Mouse (Mus musculus) CD8-positive naive resting alpha-beta T cell, adult 2 months (primary cell): Measurements from ENCODE around the gene Recql5.

Experiments
- DNase-seq, 2 experiments: peaks; one replicate each; pipeline ENCODE4 v3.0.0; 2022; ENCODE audit warnings: low read depth in 2 of 2, low spot score in 2 of 2

The Recql5 gene

DNA sequence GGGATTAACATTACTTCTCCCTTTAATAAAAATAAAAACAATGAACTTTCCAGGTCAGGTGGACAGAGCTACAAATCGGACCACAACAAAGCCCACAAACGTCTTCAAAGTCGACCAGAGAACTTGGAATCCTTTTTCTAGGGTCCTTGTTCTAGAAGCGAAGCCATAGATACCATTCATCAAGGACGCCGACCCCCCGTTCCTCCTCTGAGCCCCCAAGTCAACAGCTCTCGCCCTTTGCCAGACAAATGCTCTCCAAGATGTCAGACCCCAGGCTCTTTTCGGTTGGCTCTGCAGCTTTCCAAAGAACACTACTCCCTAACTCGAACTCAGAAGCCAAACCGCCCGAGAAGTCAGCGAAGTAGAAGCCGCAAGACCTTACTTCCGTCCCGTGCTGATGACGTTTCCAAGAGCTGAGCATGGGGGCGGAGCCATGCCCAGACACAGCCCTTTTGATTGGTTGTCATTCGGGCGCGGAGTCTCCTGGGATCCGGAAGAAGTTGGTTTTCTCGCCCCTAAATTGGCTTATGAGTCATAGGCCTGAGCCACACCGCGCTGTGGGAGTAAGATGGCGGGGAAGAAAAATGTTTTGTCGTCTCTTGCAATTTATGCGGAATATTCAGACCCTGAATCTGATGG lies at the start of gene Recql5, which contains the start of gene Sap30bp:
Gene Recql5 (minus strand): TSS at position 370 of the 639 bp plus-strand sequence.
Gene Sap30bp (plus strand): TSS at position 175 of the 639 bp plus-strand sequence.
- peak; percentile 94 to 97 for DNase-seq

DNA sequence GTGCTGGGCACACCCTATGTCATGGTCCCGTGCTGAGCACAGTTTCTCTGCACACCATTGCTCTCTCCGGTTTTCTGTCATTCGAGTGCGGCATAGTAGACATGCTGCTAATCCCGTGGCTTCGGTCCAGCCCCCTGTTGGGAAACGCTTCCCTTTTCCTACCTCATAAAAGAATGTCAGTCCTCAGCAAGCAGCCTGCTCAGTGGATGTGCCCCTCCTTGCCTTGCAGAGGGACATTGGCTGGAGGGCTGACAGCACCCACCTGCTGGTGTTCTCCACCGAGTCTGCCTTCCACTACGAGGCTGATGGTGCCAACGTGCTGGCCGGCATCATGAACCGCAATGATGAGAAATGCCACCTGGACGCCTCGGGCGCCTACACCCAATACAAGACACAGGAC lies 49.2 kb upstream of the Recql5 start:
- DNase-seq = no peak

DNA sequence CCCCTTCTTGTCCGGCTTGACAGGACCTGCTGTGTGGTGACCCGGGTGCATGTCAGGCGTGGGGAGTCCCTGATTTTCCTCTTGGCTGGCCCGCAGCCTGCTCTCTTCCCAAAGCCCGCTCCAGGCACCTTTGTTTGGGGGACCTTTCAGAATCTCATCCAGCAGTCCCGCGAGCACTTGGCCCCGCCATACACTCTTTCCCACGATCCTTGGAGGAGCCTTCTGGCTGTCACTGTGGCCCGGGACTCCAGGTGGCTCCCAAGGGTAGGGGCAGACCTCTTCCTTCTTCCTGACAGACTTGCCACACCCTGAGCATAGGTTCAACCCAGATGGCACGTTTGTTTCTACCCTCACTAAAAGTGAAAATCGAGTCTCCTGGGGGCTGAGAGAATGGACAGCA lies 42.3 kb upstream of the Recql5 start:
- no peak for DNase-seq

DNA sequence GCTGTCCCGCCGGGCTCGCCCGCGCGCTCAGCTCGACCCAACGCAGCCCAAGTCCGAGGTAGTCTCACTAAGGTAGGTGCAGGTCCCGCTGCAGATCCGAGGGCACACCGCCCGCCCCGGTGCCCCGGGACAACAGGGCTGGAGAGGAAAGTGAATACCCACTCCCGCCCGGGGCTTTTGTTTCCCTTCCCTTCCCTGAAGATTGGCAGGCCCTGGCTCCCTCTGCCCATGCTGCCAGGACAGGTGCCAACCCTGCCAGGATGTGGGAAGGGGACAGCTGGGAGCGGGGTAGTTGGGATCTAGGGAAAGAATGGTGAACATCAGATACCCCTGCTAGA lies 41.8 kb upstream of the Recql5 start:
- no peak for DNase-seq

DNA sequence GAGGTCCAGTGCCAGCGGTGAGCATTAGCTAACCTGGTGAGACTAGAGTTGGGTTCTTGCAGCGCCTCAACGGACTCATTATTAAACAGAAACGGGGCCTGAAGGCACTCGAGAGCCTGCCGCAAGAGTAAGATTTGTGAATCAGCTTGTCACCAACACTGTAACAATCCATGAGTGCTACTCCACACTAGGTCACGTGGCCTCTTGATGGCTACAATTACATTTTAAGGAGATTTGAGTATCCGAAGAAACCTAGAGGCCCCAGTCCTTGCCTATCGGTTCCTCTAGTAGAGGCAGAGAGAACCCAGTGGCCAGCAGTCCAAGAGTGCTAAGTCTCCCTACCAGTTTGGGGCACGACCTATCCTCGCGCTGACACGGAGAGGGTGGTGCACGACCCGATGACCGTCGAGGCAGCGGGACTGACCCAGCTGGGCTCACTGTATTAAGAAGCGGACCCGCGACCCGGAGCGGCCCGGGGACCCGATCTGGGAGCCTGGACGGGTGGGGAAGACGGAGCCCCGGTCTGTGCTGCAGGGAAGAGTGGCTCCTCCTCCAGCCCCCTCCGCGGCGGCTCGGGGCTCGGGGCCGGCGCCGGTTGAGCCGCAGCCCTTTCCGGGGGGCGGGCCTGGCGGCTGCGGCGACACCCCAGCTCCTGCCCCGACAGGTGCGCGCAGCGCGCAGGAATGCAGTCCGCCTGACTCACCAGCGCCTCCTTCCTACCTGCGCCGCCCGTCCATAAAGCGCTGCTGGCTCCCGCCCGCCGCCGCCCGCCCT lies 41.2 kb upstream of the Recql5 start, which contains the start of gene Itgb4:
Gene Itgb4 (plus strand): TSS at position 401 of the 774 bp plus-strand sequence.
- peak; percentile 31 to 32 for DNase-seq

DNA sequence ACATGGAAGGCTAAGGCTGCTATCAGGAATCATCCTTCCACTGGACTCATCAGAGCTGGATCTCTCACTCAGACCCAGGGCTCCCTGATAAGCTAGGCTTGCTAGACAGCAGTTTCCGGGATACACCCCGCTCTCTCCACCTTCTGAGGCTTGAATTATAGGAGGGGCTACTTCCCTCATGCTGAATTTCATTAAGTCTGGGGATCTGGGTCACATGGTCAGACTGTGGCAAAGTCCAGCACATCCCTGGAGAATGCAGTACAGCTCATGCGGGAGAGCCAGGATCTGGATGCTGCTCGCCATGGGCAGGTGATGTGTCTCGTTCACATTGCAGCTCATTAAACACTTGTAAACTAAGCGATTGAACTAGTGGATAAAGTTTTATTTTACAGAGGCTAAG lies 37.7 kb upstream of the Recql5 start:
- no peak for DNase-seq

DNA sequence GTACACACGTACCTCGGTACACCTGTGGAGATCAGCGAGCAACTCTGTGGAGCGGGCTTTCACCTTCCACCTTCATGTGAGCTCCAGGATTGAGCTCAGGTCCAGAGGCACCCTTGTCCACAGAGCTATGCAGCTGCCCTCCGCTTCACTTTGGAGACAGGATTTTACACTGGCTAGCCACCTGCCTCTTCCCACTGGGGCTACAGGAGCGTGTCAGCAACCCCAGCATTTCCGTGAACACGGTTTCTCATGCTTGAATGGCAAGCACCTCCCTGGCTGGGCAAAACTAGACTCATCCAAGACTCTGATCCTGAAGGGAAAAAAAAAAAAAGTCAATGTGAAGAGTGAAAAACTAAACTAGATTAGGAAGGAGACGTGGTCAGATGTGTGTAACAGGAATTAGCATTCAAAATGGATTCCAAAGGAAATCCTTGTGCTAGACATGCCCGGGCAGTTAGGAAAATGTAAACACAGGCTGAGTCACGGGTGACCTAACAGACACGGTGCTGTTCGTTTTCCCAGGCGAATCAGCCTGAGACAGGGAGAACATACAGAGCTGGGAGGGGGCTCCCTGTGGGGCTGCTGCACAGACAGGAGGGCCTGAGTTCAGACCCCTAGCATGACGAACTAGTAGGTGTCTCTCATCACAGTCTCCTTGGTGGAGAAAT lies 36.9 kb upstream of the Recql5 start:
- no peak for DNase-seq

DNA sequence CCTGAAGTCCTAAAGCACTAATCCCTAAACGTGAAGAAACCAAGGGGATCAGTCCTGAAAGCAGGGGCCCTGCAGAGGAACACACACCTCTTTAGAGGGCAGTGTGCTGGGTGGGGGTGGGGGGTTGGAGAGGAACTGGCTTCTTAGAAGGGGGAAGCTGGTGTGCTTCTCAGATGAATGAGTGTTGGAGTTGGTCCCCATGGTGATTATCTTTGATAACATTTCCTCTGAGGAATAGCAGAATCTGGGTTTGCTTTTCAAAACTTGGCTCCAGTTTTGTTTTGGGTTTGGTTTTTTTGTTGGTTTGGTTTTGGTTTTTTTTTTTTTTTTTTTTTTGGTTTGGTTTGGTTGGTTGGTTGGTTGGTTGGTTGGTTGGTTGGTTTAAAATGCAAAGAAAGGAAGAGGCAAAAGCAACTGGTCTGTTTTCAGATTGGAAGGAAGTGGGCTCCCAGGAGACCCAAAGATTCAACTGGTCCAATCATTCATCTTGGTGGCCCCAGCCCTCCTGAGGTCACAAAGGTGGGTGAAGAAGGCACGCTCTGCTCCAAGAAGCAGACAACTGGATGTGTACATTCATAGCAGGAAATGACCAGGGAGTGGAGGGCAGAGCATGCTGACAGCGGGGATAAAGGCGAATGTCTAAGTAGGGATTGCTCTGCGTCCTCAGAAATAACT lies 35.6 kb upstream of the Recql5 start:
- DNase-seq = no peak

DNA sequence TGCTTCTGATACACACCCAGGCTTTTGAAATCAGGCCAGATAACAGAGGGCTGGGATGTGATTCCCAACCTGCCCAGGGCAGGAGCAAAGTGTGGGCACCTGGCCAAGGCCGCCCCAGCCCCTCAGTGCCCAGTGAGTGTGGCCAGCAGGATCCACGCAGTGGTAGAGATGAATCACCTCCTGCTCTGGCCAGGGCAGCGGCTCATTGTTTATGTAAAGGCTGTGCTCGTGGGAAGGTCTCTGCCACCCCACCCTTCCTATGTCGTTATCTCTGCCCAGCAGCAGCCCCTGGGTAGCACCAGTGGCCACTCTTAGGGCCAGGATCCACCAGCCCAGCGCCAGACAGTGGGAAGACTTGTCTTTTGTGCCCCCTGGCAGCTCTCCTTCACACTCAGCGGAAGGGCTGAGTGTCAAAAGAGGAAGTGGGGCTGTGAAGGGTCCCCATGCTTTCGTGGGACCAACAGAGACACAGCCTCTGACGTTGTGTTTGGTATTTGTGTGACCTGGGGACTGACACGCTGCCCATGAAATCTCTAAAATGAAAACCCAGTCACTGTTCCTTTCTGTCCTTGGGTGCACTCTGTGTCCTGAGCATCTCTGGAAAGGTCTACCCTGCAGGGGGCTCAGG lies 31.8 kb upstream of the Recql5 start:
- DNase-seq = no peak

DNA sequence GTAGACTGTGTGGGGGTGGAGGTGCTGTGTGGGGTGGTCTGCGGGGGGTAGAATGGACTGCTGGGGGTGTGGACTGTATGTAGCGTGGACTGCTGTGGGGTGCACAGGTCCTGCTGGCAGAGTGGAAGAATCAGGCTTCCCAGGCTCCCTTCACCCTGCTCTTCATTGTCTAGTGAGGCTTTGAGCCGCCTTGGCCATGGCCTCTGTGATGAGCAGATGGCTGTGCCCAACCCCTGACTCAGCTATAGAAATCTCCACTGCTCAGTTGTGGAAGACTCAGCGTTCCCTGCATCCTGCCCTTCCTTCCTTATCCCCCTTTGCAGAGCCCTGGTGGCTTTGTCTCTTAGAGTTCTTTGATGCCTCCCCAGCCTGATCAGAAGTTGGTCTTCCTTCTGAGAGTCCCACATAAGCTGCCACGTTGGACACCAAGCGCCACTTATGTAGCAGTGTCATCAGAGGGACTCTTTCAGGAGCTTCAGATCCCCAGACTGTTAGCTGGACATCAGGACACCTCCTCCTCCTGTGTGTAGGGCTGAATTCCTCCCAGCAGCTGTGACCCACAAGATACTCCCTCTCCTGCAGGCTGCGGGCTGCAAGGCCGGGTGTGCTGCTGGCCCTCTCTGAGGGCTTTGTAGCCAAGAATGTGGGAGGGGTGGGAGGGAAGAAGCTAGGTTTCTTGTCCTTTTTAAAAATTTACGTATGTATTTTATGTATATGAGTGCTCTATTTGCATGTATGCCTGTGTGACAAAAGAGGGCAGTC lies 29.6 kb upstream of the Recql5 start:
- no peak for DNase-seq

DNA sequence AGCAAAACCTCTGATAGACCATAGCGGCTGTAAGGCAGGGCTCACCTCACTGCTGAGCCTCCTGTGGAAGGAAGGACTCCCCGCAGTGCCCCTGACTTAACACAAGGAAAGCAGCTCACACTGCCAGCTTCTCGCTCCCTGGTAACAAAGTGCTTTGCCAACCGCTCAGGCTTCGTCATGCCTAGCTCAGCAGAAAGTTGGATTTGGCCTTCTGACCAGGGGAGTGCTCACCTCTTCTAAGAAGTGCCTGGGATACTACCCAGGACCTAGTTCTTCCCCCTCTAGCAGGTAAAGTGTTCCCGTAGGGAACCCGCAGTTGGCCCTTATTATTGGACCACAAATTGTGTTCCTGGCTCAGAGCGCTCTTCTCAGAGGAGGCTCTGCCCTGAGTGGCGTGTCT lies 25.7 kb upstream of the Recql5 start:
- no peak for DNase-seq

DNA sequence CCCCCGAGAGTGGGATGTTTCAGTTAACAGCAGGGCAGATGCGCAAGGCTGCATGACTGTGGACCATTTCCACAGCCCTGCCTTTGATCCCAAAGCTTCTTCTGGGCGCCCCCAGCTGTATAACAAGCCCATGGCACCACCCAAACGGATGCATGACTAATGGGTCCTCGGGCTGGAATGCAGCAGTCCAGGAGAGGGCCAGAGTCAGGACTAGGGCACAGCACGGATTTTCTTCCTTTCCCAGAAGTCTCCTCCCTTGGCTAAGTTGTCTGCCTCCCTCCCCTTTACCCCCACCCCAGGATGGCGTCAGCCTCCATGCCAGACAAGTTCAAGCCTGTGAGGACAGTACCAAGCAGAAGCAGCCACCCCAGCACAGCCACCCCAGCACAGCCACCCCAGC lies 24.7 kb upstream of the Recql5 start:
- no peak for DNase-seq

DNA sequence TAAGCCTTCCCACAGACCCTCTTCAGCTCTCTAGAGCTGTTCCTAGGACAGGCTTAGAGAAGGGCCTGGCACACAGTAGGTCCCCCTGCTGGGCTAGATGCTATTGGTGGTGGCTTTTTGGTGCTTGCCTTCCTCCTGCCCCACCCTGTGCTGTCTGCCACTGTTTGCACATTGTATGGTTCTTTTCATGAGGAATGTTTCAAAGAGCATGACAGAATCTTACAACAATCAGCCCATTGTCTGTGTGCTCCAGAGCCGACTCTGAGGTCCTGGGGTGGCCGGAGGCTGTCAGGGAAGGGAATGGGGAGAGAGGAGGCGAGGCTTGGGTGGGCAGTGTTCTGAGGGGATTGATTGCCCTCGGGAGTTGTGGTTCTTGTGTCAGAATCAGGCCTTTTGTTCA lies 23.2 kb upstream of the Recql5 start:
- DNase-seq = no peak

DNA sequence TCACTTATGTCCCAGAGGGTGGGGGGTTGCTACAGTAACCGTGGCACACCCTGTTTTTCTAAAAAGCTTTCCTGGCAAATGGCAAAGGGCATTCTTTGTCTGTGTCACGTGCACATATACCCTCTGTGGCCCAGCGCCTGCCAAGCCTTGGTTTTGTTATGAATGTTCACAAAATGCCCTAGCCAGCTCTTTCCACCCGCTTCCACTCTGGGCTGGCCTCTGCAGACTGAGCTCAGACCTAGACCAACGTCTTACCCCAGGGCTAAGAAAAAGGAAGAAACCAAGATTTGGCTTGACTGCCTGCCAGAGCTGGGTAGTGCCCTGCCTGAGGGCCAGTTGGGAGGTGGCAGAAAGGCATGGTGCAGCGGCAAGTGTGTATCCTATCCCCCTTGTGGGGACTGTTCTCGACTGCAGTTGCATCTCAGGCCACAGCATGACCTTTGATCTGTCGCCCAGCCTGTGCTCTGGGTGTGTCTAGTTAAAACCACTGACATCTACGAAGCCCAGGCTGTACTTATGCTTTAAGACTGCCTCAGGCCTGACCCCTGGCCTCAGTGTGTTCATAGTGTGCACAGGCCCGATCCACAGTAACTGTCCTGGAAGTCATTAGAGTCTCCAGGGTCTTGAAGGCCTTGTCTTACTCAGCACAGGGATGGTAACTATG lies 22.1 kb upstream of the Recql5 start:
- no peak for DNase-seq

DNA sequence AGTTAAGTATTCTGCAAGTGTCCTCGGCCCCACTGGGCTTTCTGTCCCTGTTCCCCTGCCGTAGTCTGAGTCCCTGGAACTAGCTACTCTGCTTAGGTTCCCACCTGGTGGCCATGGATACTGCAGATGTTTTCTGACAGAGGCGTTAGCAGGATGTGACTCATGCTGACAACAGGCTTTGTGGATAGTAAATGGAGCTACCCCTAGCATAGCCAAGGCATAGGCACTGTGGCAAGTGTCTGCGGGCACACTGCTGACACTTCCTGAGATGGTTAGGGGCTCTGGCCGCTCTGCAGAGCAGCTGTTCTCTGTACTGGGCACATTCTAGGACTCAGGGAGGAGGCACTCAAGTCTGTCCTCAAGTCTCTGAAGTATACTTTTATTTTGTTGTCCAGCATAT lies 21.4 kb upstream of the Recql5 start:
- DNase-seq = no peak

DNA sequence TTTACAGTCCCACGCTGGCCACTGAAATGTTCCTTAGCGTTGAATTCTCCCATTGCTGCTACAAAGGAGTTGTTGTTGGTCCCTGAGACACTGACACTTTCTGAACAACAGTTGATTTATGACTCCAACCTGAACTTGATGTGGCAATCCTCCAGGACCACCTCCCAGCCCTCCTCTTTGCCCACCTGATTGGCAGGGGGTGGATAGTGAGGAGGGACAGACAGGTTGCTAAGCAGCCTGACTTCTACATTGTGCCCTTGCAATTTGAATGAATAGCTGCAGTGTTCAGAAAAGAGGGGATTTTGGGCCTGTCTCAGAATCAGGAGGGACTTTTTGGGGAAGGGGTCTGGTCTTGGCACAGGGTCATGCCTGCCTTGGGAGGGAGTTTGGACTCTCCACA lies 17.4 kb upstream of the Recql5 start:
- no peak for DNase-seq

DNA sequence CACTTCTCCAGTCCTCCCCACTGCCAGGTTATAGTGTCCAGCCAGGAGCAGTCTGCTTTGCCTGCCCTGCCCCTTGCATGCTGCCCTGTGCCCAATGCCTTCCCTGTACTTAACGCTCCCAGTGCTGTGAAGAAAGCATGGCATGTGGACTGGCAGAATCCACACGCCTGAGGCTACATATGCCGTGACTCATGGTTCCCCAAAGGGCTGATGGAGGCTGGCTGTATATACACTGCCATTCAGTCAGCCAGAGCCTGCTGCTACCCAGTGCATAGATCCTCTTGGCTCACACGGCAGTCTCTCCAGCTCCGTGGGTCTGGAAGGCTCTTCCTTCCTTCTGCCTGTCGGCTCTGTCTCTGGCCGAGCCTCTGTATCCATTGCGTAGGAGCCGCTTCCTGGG lies 15.0 kb upstream of the Recql5 start:
- DNase-seq = no peak

DNA sequence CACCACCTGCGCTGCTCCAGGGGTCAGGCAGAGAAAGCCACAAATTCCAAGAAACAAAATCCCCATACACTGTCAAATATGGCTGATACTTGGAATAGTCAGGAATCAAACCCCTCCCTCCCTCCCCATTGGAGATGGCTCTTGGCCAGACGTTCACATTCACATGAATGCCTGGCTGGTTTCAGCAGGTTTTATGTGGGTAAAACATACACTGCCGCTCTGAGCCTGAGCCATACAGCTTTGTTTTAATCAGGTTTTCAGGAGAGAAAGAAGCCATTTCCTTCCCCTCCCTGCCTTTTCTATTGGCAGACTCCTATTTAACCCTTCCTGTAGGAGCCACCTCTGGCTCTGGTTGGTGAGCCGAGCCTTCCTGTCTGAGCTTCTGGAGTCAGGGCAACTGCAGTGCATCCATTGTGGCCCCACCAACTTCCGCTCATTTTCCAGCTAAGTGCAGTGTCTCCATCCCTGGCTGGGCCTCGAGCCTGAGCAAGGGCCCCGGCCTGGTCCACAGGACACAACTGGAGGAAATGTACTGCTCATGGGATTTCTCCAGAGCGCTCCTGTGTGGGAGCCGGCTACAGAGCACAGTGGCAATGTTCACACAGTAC lies 13.0 kb upstream of the Recql5 start:
- DNase-seq = no peak

DNA sequence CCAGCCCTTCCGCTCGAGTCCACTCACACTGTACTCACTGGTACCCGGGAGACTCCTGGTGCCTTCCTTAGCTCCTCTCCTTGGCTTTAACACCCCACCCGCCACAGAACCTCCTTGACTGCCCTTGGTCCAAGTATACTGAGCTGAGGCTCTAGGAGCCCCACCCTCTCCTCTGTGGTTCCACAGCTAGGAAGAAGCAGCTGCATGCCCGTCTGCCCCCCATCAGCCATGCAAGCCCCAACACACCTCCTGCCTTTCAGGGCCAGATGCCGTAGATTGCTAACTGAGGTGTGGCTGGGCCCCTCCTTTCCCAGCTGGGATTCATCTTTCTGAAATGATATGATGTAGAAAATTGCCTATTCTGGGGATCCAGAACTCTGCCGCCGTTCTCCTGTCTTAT lies 12.0 kb upstream of the Recql5 start:
- DNase-seq = no peak

DNA sequence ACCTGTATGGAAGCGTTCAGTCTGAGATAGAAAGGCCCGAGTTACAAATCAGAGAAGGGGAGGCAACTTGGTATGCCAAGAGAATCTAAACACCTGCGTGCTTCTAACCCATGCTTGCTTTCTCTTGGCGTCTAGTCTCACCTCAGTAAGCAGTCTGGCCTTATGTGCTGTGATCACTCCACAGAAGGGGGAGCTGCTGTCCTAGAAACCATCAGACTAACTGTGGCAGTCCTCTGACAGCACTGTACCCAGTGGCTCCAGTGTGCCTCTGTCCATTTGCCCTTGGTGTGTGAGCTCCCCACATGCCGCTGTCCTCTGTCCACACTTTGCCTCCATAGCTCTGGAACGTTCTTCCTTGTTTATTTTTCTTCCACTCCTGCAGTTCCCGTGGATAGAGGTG lies 8.7 kb upstream of the Recql5 start:
- DNase-seq = no peak
